Mouse (Mus musculus): ENCODE results near the gene Sh3pxd2a. TPM values are rescaled to one million over a fixed set of nuclear protein-coding genes. Genes with fewer than 3 reads are reported as not detected.

Gene Sh3pxd2a
- total and polyA plus RNA-seq, 2 experiments from 2014 or later = 3.4 to 47.2 TPM

- Histone ChIP-seq H3K36me3 (replicated peaks; ENCODE audit: control insufficient read depth, insufficient read depth, low read length) (0 out of 2 replicates have a peak, but pooled peaks cover 3% of the 10 kb centered on the region), H3K4me1 (ENCODE audit: control insufficient read depth, insufficient read depth) (peaks cover 69% of the 10 kb centered on the region), H3K27me3 (ENCODE audit: control insufficient read depth, insufficient read depth, low read length) (no peaks in the 10 kb centered on the region), H3K9me3 (replicated peaks; ENCODE audit: control insufficient read depth, low read length) (no peaks in the 10 kb centered on the region), H3K4me2 (ENCODE audit: low read depth, low read length) (peak overlapping the region; percentile 78), H3K4me3 (ENCODE audit: low read depth, low read length) (peak overlapping the region; percentile 47), H3K9ac (replicated peaks; ENCODE audit: low read depth, low read length) (peak overlapping the region; percentile 70), H3K27ac (ENCODE audit: low read depth) (peak overlapping the region; percentile 85)
- ATAC-seq (ENCODE audit: insufficient read depth, low read depth) (peak; percentile 12; the same call in 1 of the 2 replicates), DNase-seq (ENCODE audit: low spot score) (peak; percentile 73)
- TF ChIP-seq EP300 (IDR thresholded peaks at IDR 0.05; ENCODE audit: low read depth) (no peak), CTCF (IDR thresholded peaks at IDR 0.05; ENCODE audit: low read depth) (no peak)
- 3% methylated on average over 11 of the region's 11 CpGs for WGBS
Observed at GRCm38 (mm10) chr19:47313387-47314075, 150.7 kb downstream of the Sh3pxd2a start.

- no peak for TF ChIP-seq EP300 (IDR thresholded peaks at IDR 0.05; ENCODE audit: low read depth)
- no peak for TF ChIP-seq CTCF (IDR thresholded peaks at IDR 0.05; ENCODE audit: low read depth)
- H3K9ac ChIP-seq (replicated peaks; ENCODE audit: low read depth, low read length) = no peak overlapping the region
- WGBS = 63% methylated on average over 4 of the region's 4 CpGs
Observed at GRCm38 (mm10) chr19:47311162-47311561, 153.0 kb downstream of the Sh3pxd2a start.

GRCm38 (mm10) chr19:47309824-47310223 lies 154.4 kb downstream of the Sh3pxd2a start:
- TF ChIP-seq CTCF (IDR thresholded peaks at IDR 0.05; ENCODE audit: low read depth) (no peak), EP300 (IDR thresholded peaks at IDR 0.05; ENCODE audit: low read depth) (no peak)
- no peak for ATAC-seq (ENCODE audit: insufficient read depth, low read depth)
- Histone ChIP-seq H3K36me3 (replicated peaks; ENCODE audit: control insufficient read depth, insufficient read depth, low read length) (0 out of 2 replicates have a peak, but pooled peaks cover 10% of the 10 kb centered on the region), H3K4me2 (ENCODE audit: low read depth, low read length) (no peak overlapping the region), H3K27ac (ENCODE audit: low read depth) (no peak overlapping the region), H3K4me1 (ENCODE audit: control insufficient read depth, insufficient read depth) (peaks cover 34% of the 10 kb centered on the region), H3K9me3 (replicated peaks; ENCODE audit: control insufficient read depth, low read length) (no peaks in the 10 kb centered on the region), H3K27me3 (ENCODE audit: control insufficient read depth, insufficient read depth, low read length) (no peaks in the 10 kb centered on the region), H3K4me3 (ENCODE audit: low read depth, low read length) (no peak overlapping the region), H3K9ac (replicated peaks; ENCODE audit: low read depth, low read length) (no peak overlapping the region)
- no peak for DNase-seq (ENCODE audit: low spot score)
- WGBS = 72% methylated on average over 12 of the region's 12 CpGs

More at GRCm38 (mm10) chr19:47311162-47311561, 153.0 kb downstream of the Sh3pxd2a start:
- no peak for ATAC-seq (ENCODE audit: insufficient read depth, low read depth)
- no peaks in the 10 kb centered on the region for H3K27me3 ChIP-seq (ENCODE audit: control insufficient read depth, insufficient read depth, low read length)
- 0 out of 2 replicates have a peak, but pooled peaks cover 10% of the 10 kb centered on the region for H3K36me3 ChIP-seq (replicated peaks; ENCODE audit: control insufficient read depth, insufficient read depth, low read length)
- H3K4me1 ChIP-seq (ENCODE audit: control insufficient read depth, insufficient read depth) = peaks cover 47% of the 10 kb centered on the region
- no peak overlapping the region for H3K27ac ChIP-seq (ENCODE audit: low read depth)
- DNase-seq (ENCODE audit: low spot score) = no peak
- H3K4me2 ChIP-seq (ENCODE audit: low read depth, low read length) = no peak overlapping the region
- H3K9me3 ChIP-seq (replicated peaks; ENCODE audit: control insufficient read depth, low read length) = no peaks in the 10 kb centered on the region
- no peak overlapping the region for H3K4me3 ChIP-seq (ENCODE audit: low read depth, low read length)

GRCm38 (mm10) chr19:47306917-47307315 lies 157.3 kb downstream of the Sh3pxd2a start:
- H3K4me1 ChIP-seq (ENCODE audit: control insufficient read depth, insufficient read depth) = peaks cover 17% of the 10 kb centered on the region
- TF ChIP-seq EP300 (IDR thresholded peaks at IDR 0.05; ENCODE audit: low read depth) (no peak), CTCF (IDR thresholded peaks at IDR 0.05; ENCODE audit: low read depth) (no peak)
- no peaks in the 10 kb centered on the region for H3K27me3 ChIP-seq (ENCODE audit: control insufficient read depth, insufficient read depth, low read length)
- 0 out of 2 replicates have a peak, but pooled peaks cover 15% of the 10 kb centered on the region for H3K36me3 ChIP-seq (replicated peaks; ENCODE audit: control insufficient read depth, insufficient read depth, low read length)
- no peak overlapping the region for H3K4me2 ChIP-seq (ENCODE audit: low read depth, low read length)
- H3K27ac ChIP-seq (ENCODE audit: low read depth) = no peak overlapping the region
- no peak for DNase-seq (ENCODE audit: low spot score)
- H3K9ac ChIP-seq (replicated peaks; ENCODE audit: low read depth, low read length) = no peak overlapping the region
- no peak overlapping the region for H3K4me3 ChIP-seq (ENCODE audit: low read depth, low read length)
- ATAC-seq (ENCODE audit: insufficient read depth, low read depth) = no peak
- WGBS = 91% methylated on average over 8 of the region's 8 CpGs
- H3K9me3 ChIP-seq (replicated peaks; ENCODE audit: control insufficient read depth, low read length) = no peaks in the 10 kb centered on the region

DNA sequence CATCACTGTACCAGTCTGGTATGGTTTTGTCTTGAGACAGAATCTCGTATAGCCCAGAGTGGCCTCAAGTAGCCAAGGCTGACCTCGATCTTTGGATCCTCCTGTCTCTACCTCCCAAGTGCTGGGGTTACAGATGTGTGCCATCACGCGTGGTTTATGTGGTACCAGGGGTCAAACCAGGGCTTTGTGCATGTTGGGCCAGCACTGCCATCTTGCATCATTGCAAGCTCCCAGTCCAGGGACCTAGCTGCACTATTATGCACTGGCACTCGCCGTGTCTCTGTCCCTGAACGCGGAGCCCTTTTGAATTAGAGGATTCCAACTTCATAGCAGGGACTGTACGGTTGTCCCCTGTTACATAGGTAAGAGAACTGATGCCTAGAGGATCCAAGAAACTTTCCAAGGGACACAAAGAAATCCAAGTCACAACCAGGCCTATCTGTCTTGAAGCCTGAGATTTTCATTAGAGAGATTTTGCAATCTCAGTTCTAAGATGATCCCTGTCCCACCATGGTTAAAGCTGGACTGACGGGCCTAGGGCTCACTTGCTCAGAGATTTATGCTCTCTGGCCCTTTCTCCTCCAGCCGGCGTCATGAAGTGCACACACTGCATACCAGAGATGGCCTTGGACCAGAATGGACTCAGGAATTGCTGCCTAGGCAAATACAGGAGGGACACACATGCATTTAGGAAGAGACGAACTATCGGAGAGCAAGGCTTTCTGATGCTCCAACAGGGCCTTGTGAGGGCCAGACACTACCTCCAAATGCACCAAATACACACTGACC lies 157.9 kb downstream of the Sh3pxd2a start:
- H3K9me3 ChIP-seq (replicated peaks; ENCODE audit: control insufficient read depth, low read length) = no peaks in the 10 kb centered on the region
- no peak overlapping the region for H3K27ac ChIP-seq (ENCODE audit: low read depth)
- 0 out of 2 replicates have a peak, but pooled peaks cover 13% of the 10 kb centered on the region for H3K36me3 ChIP-seq (replicated peaks; ENCODE audit: control insufficient read depth, insufficient read depth, low read length)
- no peak overlapping the region for H3K9ac ChIP-seq (replicated peaks; ENCODE audit: low read depth, low read length)
- DNase-seq (ENCODE audit: low spot score) (no peak), ATAC-seq (ENCODE audit: insufficient read depth, low read depth) (no peak)
- no peak overlapping the region for H3K4me3 ChIP-seq (ENCODE audit: low read depth, low read length)
- TF ChIP-seq CTCF (IDR thresholded peaks at IDR 0.05; ENCODE audit: low read depth) (no peak), EP300 (IDR thresholded peaks at IDR 0.05; ENCODE audit: low read depth) (no peak)
- H3K4me1 ChIP-seq (ENCODE audit: control insufficient read depth, insufficient read depth) = peaks cover 17% of the 10 kb centered on the region
- H3K4me2 ChIP-seq (ENCODE audit: low read depth, low read length) = no peak overlapping the region
- H3K27me3 ChIP-seq (ENCODE audit: control insufficient read depth, insufficient read depth, low read length) = no peaks in the 10 kb centered on the region
- WGBS = 90% methylated on average over 14 of the region's 14 CpGs

Measured in heart, postnatal 0 days (tissue).